Mouse (Mus musculus): Measurements from ENCODE around the gene Cdh12. TPM values are rescaled to one million over a fixed set of nuclear protein-coding genes. Genes with fewer than 3 reads are reported as not detected.
"Not testable (repeated sequence)": the region's sequence is repeated elsewhere in the genome, so short reads cannot be mapped to it uniquely, and the experiment has no call there.

Gene Cdh12
- total RNA-seq, 1 experiment from 2014 or later = 0.21 TPM

DNA sequence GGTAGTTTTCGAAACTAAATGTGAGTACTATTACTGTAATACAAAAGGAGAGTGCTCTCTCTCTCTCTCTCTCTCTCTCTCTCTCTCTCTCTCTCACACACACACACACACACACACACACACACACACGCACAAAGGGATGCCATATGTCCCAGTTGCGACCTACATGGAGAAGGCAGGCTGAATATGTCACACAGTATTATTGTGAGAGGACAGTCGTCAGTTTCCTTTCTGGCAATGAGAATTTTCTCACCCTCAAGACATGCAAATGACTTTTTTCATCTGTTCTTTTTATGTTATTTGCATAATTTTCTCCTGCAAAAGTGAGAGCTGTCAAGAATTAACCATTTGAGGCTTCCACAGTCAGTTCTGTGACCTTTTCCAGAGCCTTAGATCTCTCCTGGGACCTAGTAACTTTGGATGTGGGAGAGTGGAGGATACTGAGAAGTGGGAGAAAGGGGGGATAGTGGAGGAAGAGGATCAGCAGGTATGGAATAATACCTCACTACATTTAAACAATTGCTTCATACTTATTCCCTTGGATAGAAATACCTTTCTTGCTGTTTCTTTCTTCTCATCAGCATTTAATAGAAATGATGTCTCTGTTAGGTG is 660.9 kb downstream of the Cdh12 start:
- DNase-seq = no peak

DNA sequence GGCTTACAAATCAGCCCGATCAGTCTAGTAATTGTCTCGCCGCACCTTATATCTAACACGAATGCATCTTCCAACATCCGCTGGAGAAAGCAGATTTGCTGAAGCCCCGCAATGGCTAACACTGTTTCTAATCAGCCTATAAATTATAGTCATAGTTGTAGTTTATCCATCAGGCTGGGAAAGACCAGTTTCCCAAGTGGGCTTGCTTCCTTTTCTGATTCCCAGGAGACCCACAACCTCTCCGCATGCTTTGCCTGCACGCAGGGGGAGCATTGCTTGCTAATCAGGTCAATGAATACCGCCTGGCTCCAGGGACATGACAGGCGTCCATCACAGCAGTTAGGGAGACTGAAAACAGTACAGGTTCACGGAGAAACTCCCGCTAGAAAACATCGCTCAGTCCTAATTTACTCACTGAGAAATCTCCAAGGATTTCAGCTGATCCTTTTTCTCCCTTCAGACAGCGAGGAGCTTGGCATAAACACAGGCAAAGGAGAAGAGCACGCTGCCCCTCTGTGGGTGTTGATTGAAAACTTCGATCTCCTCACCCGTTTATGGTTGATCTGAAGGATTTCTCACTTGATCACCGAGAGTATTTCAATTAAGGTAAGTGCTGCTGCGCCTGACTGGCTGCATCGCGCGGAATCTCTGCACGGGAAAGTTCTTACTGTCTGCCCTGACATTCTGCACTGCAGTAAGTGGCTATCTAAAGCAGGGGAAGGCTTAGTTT is 662.0 kb downstream of the Cdh12 start:
- no peak for DNase-seq

DNA sequence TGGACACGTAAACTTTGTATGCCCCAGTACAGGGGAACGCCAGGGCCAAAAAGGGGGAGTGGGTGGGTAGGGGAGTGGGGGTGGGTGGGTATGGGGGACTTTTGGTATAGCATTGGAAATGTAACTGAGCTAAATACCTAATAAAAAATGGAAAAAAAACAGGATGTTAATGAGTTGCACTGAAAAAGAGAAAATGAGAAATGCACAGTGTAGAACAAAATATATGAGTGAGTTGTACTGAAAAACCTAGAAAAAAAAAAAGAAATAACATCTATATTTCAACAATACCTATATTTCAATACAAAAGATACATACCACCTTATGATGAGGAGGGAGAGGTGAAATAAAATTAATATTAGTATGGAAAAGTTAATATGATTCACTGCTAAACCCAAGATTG is 665.7 kb downstream of the Cdh12 start:
- not testable (repeated sequence) for DNase-seq

DNA sequence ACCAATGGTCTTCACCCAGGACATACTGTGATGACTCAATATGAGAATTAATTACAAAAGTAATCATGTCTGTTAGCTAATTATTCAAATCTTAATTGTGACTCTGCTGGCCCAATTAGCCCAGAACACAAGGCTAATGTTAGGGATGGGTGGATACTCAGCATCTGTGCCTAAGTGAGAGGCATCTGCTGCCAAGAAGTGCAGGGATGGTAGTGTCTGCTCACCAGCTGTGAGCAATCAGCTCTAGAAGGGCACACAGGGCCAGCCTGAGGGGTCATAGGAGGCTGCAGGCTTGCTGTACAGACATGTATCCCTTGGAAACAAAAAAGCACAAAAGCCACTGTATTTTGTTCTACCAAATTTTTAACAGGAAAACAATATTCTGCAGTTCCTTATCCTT is 681.6 kb downstream of the Cdh12 start:
- no peak for DNase-seq

DNA sequence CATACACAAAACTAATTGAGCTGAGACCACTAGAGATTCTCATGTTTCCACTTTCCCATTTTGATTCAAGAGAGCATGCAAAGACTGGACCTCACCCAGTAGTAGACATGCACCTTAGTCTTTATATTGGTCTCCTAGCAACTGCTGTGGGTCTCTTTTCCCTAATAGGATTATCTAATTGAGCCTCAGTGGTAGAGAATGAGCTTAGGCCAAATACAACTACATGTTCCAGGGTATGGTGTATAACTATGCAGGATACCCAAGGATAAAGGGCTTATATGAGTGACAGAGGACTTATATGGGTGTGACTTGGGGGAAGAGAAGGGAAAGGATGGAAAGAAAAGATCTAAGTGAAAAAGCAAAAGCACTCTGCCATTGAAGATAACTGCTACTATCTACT is 683.9 kb downstream of the Cdh12 start:
- DNase-seq = no peak

DNA sequence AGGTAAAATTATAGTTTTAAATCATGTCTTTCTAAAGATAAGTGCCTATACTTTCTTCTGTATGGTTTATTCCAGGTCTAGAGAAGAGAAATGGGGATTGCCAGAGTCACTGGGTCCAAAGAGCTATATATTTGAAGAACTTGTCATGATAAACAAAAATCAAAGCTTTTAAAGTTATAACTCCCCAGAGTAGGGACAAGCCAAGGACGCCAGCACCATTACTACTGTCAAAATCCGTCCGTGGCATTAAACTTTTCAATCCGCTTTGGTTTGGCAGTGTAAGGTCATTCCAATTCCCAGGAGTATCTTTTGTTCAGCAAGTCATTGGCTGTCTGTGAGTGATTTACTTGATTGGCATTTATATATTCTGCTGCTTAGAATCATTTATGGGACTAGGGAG is 697.8 kb downstream of the Cdh12 start:
- no peak for DNase-seq

DNA sequence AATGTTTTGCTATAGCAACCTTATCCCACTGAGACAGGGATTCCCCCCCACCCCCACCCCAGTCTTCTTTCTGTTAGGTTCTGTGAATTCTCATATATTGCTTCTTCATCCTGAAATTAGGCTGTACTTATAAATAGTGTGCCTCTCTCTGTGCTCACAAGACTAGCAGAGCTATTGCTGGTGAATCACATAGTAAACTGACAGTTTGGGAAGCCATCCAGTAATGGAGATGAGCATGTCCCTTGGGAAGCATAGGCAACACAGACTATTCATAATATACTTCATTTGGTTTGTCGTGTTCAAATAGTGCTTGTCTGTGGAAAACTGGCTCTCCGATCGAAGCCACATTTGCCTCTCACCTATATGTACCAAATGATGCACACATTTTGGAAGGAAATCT is 704.5 kb downstream of the Cdh12 start:
- DNase-seq = no peak

DNA sequence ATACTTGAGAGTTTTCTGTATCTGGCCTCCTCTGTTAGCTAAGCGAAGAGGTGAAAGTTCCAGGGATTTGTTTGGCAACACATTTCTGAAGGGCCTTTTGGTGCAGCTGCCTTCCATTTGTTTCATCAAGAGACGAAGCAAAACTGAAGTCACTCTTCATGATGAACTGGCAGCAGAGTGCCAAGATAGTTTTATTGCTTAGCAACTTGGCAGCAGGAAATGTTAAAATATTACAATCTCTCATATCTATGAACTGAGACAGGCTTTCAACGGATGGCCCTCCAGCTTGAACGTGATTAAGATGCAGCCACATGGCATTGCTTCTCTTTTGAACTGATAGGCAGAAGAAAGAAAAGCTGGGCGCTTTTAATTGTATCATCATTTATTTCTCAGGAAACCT is 730.7 kb downstream of the Cdh12 start:
- DNase-seq = no peak

DNA sequence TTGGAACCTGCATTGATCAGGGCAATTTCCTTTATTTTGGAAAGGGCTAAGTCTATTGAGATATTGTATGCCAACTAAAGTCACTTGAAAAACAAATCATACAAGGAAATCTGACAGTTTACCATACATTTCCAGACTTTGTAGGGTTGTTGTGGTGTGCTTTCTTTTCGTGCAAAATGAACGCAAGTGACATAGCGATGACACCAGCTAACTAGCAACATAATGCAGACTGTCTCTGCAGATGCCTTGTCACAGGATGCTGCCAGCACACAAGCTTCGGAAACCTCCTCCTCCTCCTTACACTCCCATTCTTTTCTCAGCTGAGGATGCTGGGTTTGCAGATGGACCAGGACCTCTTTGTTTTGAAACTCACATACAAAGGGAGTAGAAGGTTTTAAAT is 731.1 kb downstream of the Cdh12 start:
- DNase-seq = no peak

DNA sequence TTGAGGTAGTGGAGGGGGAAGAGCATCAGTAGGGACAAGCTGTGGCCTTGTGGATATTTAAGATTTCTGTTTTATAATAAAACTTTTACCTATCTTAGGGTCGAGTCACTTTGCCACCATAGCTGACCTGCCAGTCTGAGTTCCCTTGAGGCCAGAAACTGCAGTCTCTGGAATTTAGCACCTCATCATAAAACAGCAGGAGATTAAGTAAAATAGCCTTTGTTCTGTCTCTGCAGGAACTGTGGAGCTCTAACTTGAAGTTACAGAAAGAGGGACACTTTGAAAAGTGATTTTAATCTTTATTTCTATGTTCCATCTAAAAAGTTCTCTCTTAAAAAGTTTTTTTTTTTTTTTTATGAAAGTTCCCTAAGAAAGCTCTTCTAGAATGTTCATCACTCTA is 736.7 kb downstream of the Cdh12 start:
- DNase-seq = no peak

DNA sequence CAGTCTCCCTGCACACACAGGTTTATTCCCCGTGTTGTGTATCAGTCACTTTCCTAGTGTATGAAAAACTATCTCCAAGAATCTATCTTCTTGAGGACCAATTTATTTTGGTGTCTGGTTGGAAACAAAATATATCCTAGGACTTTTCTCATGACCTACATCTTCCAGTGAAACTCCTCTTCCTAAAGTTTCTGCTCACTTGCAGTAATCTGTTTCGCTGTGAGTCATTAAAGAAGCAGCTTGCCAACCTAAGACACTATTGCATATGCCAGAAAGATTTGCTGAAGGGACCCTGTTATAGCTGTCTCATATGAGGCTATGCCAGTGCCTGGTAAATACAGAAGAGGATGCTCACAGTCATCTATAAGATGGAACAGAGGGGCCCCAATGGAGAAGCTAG is 761.0 kb downstream of the Cdh12 start:
- not testable (repeated sequence) for DNase-seq

DNA sequence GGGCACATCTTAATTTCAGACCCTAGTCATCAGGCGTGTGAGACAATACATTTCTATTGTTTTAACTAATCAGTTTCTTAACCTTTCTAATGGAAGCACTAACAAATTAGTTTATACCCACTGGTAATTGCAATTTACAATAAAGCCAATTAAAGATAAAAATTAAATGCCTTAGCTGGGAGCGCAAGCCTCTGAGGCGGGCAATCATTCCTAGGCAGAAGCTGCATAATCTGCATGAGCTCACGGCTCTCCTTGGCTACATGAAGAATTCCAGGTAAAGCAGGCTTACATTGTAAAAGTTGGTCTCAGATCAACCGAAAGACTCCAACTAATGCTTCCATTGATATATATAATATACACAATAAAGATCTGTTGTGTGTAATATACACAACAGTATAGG is 773.9 kb downstream of the Cdh12 start:
- no peak for DNase-seq

DNA sequence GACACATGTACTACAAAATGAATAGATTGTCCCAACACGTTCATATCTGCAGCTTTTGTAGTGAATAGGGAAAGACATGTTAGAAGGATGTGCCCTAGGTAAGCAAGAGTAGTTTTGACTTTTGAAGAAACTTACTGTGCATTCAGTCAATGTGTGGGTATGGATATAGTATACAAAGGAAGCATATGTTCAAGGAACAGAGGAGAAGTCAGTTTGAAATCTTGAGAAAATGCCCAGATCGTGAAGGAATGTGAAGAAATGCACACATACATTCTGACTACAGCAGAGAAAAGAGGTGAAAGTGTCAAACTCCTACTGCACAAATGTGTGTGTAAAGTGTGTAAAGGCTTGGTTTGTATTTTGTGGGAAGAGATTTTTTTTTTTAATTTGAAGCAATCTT is 812.3 kb downstream of the Cdh12 start:
- DNase-seq = no peak

DNA sequence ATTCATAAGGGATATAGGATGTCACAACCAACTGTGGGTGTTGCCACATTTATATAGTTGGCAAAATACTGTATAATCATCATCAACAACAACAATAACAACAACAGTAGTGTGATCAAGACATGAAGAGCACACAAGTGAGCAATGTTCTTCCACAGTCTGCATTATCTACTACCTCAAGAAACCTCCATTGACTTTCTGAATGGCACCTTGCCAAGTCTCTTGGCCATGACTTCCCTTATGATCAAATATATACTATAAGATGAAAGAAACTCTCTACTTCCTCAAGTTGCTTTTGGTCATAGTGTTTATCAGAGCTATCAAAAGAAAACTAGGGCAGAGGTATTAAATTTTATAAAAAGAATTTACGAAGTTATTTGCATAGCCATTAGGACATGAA is 820.8 kb downstream of the Cdh12 start:
- no peak for DNase-seq

DNA sequence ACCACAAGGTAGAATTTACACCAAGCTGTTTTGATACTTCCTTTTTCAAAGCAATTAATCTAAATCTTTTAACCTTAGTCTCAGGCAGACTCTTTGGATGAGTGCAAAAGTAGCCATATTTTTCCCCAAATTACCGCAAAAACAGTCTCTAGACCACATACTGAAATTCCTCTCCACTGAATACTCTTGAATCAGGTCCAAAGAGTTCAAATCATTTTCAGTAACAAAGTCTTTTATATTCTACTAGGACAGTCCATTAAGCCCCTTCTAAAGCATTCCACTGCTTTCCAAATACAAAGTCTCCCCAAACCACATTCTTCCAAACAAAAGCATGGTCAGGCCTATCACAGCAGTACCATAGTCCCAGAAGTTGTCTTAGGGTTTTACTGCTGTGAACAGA is 848.0 kb downstream of the Cdh12 start:
- DNase-seq = no peak

DNA sequence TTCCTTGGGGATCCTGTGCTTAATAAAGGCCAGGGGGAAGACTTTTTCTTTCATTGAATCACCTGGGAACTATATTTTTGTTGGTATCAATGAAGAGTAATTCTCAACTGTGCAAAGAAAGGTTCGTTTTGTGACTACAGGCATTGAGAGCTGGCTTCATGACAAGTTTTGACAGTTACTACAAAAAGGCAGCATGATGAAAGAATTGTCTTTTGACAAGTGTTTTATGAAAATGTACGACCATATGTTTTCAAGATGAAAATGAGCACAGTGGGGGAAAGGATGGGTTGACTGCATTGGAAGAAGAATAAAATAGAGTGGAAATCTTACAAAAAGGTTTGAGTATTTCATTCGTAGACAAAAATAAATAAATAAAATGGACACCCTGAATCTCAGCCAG is 866.4 kb downstream of the Cdh12 start:
- no peak for DNase-seq

DNA sequence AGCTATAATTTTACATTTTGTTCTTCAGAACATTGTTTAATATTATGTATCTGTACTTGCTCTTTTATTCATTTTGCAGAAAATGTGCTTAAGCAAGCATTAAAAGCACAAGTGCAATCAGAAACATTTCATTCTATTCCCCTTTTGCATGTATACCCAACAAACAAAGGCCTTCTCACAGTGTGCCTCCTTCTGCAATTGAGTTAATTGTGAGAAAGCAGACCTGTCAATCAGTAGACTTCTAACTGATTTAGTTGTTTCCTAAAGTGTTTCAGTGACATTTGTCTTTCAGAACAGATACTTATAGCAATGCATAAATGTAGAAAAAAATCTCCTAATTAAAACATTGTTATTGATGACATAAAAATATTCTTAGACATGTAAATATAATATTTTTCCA is 894.8 kb downstream of the Cdh12 start:
- DNase-seq = no peak

DNA sequence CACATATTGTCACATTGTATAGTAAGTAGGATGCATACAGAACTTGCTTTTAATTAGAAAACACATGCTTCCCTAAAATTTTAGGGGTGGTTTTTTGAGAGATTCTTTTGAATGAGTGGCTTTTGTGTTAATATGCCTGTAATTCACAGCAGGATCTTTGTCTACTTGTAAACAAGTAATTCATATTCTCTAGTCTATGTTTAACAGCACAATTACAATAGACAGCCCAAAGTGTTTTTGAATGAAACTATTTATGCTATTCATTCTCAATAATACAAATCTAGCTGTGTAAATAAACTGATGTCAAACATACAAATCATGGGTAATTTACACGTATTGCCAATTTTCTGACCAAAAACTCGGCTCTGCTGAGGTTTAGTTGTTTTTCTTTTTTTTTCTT is 895.3 kb downstream of the Cdh12 start:
- no peak for DNase-seq

DNA sequence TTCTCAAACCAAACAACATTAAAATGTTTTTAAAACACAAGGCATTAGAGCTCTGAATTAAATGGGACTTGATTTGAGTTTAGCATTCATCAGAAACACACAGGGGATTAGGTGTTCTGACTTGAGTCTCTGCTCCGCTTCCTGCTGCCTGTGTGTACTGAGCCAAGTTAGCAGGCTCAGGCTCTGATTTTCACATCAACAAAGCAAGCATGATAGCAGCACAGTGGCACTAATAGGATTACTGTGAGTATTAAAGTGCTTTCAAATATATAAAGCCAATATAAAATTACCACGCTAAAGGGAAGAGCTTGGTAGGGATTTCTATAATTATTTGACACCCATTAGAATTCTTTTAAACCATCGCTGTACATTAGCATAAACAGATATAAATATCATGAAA is 895.7 kb downstream of the Cdh12 start:
- DNase-seq = no peak

DNA sequence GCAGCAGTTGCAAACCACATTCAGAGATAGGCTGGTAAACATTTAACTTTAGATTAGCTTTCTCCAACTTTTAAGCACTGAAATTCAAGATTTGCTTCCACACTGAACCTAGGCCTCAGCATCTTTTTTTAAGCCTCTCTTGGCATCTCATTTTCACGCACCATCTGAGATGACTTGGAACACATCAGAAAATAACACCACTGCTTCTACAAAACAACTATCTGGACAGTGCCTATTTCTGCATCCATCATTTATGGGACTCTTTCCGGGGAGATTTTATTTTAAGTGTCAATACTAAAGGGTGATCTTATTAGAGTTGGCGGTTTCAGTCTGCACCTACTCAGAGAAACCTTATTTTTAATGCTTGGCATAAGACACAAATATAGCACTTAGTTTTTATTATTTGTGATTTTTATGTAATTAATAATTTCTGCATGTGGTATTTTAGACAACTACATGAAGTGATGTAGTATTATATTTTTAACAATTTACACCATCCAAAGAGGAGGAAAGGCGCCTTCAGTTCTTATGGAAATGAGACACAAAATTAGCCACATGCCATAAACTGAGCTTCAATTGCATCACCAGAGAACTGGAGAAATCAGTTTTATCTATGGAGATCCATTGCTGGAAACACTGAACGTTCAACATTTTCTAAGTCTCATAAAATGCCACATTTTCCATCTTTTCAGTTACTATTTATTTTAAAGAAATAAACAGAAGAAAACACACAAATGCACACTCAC is 906.5 kb downstream of the Cdh12 start:
- no peak for DNase-seq

DNA sequence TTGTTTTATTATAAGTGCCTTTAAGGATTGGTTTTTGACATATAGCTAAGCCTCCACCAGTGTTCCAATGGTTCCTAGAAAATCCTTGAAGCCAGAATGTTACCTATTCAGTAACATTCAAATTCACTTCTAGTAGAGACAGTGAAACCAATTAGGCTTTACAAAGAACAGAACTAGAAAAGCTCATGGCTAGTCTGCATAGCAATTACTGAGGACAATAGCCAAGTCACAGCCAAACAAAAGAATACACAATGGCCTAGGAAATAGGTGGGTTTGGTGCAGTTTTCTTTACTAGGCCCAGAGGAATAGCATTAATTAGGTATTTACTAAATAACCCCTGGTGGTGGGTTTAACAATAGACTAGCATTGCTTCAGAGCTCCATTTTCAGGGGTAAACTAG is 917.3 kb downstream of the Cdh12 start:
- no peak for DNase-seq

DNA sequence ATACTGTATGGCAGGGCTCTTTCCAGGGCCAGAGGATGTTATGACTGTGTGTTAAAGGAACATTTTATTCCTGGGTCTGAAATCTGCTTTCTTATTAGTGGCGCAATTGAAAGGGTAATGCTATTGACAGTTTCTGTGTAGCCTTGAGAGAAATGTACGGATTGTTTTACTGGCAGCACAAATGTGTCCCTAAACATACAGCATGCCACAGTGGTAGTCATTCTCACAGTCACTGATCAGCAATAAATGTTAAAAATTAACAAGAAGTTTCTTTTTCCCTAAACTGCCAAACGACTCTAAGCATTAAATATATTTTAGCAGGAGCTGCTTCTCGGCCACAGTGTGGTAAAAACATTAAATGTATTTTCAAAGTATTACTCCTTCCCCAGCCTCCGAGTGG is 926.4 kb downstream of the Cdh12 start:
- DNase-seq = no peak

DNA sequence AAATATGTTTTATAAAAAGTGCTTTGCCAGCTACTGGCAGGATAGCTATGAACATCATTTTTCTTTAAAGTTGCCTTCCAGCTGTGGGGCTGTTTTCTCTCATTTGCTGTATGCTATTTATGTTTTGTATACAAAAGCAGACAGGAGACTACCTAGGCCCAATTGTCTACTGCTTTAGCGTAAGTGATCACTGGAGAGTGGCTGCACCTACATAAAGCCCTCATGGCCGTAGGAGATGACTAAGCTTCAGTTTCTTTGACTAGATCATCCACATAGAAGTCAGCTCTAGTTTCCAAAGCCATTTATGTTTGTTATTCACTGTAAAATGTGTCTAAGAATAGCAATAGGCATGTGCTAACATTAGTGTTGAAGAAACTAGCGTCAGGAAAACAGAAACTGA is 926.8 kb downstream of the Cdh12 start:
- no peak for DNase-seq

DNA sequence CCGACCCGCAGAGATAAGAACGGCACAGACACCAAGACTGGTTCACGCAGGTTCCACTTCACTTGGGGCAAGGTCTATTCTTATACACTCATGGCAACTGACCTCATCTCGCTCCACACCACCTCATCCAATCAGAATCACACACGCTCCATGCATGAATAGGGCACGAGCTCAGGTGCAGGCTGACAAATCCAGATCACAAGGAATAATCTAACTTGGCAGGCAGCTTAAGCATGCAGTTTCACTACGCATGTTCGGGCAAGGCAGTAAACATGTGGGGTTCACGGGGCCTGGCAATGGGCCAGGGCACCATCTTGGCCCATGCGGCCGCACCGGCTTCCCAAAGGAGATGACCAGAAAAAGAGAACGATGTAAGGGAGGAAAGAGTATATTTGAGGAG is 942.4 kb downstream of the Cdh12 start:
- not testable (repeated sequence) for DNase-seq

All from adrenal gland, postnatal 25 days (tissue).